Mouse (Mus musculus) CD8-positive naive resting alpha-beta T cell, adult 2 months (primary cell): ENCODE data around the gene Gm11437.
A peak's percentile ranks its signal among the peaks of the same experiment; 100 is the strongest.

Experiments
- DNase-seq, 2 experiments: peaks; one replicate each; pipeline ENCODE4 v3.0.0; 2022; ENCODE audit warnings: low read depth in 2 of 2, low spot score in 2 of 2

Gm11437 gene

DNA sequence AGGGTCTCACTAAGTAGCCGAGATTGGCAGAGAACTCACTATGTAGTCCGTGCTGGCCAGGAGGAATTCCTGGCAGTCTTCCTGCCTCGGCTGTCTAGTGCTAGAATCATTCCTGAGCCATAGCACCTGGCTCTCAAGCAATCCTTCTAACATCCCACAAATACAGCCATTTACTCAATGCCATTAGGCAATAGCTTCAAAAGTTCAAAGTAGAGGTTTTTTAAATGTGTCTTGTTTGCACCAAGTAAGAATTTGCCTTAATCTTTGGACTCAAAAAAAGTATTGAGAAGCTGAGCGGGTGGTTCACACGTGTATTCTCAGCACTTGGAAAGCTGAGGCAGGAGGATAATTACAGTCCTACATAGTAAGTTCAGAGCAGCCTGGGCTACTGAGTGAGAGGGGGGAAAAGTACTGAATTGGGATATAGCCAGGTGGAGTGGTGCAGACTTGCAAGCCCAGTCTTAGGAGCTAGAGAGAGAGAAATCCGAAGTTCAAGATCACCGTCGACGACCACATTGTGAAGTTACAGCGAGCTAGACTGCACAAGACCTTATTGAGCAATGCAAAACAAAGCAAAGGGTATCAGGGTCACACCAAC is 22.0 kb downstream of the Gm11437 start:
- DNase-seq: no peak

DNA sequence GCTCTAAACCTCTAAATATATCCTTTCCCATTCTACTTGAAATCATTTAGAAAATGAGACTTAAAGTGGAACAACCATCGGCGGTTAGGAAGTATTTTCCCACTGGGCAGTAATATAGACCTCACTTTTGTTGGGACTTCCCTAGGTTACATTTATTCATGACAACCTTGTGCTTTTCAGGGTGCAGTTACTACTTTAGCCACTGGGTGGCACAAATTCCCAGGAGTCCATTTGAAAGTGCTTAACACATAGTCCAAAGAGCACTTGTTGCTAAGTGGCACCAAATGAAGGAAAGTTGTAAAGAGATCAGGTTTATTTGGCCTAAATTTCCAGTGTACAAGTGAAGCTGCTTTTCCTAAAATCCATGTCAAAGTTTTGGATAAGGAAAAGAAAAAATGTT is 25.5 kb downstream of the Gm11437 start:
- peak in 1 of 2 experiments; percentile 18 for DNase-seq

DNA sequence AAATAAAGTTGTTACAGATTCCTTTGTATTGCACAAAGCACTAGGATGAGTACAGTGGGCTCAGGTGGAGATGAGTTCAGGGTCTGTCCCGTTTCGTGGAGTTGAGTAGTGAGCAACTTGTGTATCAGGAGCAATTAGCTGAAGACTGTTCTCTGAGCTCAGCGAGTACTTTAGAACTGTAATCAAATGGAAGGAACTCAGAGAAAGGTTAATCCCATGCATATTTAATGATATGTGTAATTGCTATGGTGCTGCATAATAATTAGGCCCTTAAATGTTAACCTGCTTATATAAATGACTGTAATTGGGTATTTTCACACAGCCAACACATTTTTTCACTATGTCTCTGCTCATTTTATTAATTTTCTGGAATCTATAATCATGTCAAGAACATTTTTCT is 30.8 kb downstream of the Gm11437 start:
- DNase-seq: no peak

DNA sequence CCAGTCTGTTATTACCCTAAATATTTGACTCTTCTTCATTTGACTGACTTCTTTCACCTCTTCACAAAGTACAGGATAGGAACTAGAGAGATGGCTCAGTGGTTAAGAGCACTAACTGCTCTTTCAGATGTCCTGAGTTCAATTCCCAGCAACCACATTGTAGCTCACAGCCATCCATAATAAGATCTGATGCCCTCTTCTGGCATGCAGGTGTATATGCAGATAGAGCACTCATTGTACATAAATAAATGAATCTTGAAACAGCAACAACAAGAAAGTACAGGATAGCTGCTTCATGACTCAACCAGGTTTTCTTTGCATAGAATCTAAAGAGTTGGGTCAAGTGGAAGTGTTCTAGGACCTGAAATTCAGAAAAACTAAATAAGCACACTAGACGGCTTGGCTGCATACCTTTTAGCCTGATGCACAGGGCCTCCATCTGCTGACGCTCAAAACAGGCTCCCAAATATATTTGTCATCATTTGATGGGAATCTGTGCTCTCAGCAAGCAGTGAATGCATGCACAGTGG is 32.9 kb downstream of the Gm11437 start:
- no peak for DNase-seq

DNA sequence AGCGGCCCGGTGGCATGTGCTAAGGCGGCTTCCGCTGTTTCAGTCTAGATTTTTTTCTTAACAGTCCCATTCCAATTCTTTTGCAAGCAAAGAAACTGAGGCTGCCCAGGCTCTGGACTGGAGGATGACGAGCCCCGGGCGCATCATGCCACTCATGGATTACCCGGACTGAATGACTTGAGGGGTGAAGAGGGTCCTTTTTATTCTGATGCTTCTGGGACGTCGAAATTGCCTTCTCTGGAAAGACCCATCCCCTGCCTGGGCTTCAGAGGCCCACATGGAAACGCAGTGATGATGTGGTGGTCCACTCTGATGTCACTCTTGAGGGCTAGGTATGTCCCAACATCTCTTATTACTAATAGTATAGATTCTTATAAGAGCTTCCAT is 37.5 kb downstream of the Gm11437 start:
- no peak for DNase-seq

DNA sequence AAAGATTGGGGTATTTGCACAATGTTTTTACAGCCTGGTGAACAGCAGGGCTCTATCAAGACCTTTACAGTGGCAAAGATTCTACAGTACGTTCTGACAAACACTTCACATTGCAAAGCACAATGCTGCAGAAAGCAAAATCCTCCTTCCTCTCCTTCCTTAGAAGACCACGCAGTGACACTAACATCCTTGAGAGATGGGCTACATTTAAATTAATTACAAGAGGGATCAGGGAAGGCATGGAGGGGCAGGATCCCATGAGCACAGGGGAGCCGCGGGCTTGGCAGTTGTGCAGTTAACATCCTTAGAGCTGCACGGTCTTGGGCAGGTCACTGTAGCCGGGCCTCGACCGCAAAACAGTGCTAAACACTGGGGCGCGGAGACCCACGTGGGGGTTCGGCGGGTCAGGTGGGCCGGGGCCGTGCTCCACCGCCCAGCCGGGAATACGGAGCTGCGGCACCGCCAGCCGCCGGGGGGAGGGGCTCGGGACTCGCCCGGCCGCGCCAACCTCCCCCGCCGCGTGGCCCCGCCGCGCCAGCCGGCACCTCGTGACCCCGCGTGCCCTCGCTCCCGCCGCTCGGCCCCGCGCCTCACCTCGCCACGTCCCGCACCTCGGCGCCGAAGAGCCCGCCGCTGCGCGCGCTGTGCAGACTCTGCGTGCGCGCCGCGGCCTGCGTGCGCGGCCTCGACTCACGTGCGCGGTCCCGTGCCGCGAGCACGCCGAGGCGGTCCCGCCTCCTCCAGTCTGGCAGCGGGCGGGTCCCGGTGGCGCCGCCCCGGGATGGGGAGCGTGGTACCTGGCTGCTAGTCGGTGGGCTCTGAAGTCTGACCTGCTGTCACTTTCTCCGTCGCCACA is 38.1 kb downstream of the Gm11437 start, which contains the start of the genes Tada2a and Acaca:
Tada2a (minus strand) TSS at position 658 of the 856 bp plus-strand sequence.
Acaca (plus strand) TSS at position 730 of the 856 bp plus-strand sequence.
- peak; percentile 60 to 68 for DNase-seq

DNA sequence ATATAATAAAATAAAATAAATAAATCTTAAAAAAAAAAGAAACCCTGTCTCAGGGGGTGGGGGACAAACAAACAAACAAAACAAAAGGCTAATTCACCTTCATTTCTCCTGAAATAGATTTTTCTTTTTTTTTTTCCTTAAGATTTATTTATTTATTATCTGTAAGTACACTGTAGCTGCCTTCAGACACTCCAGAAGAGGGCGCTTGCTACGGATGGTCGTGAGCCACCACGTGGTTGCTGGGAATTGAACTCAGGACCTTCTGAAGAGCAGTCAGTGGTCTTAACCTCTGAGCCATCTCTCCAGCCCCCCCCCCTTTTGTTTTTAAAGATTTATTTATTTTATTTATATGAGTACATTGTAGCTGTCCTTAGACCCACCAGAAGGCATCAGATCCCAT is 39.3 kb downstream of the Gm11437 start:
- DNase-seq: no peak

DNA sequence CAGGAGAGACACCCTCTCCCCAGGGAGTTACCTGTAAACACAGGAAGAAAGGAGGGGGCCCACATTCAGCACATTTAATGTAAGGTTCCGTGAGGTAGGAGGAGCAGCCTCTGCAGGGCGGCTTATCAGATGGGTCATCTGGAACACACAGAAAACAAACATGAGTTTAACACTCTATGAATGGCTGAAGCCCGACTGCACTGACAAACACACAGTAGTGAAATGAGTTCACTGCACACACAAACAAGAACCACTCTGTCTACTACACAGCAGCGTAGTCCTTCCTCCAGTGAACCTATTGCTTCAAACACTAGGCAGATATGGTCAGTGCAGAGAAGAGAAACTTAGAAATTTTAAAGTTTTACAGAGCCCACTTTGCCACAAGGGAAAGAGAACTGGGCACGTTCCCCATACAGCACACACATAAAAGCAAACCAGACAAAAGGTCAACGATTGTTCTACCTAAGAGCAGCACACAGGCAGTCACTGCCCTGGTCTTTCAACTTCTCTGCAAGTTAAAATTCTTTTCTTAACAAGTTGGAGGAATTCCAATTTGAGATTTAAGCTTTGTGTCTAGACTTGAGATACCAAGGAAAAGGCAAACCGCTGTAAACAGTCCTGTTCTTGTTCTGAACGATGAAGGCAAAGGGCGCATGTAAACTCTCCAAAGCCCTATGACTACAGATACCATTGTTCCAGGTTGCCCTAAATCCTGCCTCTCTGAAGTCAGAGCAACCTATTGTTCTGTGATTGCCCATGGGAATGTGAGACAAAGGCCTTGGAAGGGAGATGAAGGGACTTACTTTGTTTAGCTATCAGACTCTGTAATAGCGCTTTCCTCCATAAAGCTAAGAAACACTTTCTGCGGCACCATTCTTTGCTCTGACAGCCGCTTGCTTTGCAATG is 46.0 kb downstream of the Gm11437 start:
- DNase-seq: no peak

DNA sequence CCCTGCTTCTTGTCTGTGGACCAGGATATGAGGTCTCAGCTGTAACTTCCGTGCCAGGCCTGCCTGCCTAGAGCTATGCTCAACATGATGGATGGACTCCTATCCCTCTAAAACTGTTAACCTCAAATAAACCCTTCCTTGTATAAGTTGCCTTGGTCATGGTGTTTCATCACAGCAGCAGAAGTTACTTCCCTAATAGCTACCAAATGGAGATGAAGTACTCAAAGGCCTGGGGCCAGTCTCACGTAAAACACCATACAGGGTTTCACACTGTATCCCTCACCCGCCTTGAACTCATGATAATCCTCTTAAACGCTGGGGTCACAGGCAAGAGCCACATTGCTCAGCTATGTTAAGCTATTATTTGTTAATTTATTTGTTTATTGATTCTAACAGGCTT is 49.8 kb downstream of the Gm11437 start:
- DNase-seq: no peak

DNA sequence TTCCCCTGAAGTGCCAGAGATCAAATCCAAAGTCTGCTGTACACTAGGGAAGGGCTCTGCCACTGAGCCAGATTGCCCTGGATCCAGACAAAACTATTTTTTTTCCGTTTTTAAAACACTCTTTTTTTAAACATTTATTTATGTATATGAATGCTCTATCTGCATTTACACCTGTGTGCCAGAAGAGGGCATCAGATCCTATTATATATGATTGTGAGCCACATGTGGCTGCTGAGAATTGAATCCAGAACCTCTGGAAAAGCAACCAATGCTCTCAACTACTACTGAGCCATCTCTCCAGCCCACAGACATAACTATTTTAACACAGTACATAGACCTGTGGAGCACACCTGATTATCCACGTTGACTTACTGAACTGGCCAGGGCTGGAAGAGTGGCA is 51.1 kb downstream of the Gm11437 start:
- DNase-seq: no peak

DNA sequence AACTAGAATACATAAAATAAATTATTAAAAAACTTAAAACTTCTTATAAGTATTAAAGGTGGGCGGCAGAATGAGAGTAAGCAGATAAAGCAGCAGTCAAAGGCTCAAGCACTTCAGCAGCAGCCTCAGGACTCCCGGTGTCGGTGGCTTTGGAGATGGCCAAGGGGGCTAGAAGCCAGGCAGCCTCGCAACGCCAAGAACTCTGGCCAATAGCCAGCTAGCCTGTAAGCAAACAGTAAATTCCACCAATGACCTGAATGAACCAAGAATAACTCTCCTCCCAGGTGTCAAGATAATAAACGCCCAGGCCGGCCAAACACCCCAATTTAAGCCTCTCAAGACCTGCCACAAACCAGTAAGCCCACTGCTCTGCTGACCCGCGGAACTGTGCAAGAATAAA is 51.6 kb downstream of the Gm11437 start:
- no peak for DNase-seq

DNA sequence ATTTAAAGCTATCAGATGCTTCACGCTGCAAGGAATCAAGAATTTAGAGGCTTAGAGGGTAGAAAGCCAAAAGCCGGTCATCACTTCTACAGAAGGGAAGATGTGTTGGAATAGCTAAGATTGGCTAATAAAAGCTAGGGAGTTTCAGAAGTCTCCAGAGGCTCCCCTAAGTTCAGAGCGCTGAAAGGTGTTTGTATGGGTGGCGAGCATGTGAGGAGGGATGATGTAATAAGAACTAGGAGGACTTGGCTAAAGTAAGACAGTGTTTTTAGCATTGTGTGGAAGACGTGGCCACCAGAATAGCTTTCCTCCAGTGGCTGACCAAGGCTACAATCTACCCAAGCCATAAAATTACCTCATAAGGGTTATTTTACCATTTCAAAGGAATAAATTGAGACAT is 53.7 kb downstream of the Gm11437 start:
- no peak for DNase-seq

DNA sequence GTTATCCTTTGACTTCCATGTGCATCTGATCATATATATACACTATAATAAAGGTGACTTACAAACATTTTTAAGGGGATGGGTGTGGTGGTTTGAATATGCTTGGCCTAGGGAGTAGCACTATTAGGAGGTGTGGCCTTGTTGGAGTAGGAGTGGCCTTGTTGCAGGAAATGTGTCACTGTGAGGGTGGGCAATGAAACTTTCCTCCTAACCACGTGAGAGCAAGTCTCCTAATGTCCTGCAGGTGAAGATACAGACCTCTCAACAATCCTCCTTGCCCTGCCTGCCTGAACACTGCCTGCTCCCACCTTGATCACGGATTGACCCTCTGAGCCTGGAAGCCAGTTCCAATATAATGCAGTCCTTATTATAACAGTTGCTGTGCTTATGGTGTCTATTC is 60.1 kb downstream of the Gm11437 start:
- DNase-seq: no peak

DNA sequence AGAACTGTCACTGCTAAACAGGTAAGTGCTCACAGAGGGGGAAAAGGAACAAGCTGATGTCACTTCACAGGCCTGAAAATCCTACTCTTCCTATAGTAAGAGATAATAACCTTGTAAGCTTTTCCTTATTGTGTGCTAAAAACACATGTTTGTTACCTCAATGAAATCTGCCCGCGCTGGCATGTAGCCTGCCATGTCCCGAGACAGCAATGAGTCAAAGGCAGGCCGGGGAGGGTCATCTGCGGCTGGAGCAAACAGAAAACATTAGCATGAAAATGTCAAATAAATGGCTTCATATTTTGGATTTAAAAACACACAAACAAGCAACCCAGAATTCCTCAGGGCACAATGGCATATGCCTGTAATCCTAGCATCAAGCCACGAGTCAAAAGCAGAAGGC is 63.2 kb downstream of the Gm11437 start:
- no peak for DNase-seq

DNA sequence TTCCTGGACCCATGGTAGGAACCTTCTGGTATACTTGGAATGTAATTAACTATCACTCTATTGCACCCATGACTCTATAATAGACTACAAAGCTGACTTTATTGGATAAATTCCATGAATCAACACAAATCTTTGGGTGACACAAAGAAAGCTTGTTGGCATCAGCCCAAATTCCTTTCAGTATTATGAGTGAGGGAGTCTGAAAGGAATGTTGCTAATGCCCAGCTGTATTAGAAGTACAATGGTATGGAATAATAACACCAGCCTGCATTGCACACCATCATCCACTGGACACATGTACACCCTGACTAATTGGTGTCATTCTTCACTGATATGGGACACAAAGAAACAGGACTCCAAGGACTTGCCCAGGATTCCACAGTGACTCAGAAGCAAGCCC is 66.1 kb downstream of the Gm11437 start:
- no peak for DNase-seq
